Mouse (Mus musculus) layer of hippocampus, adult 9-11 months (tissue): ENCODE measurements around the gene Hist1h4k.
"Not testable (repeated sequence)": the region's sequence is repeated elsewhere in the genome, so short reads cannot be mapped to it uniquely, and the experiment has no call there.

ENCODE experiments used
- DNase-seq: peaks from one replicate; pipeline ENCODE4 v3.0.0; 2022

Hist1h4k gene

GRCm38 (mm10) chr13:21750159-21751017, at the start of gene Hist1h4k:
Gene Hist1h4k (minus strand): TSS chr13:21750505.
- peak; percentile 93 for DNase-seq

GRCm38 (mm10) chr13:21797163-21797562, 46.9 kb upstream of the Hist1h4k start:
- not testable (repeated sequence) for DNase-seq

- DNase-seq, result no peak
These were observed 45.3 kb upstream of the Hist1h4k start for GRCm38 (mm10) chr13:21795584-21795983.

DNA sequence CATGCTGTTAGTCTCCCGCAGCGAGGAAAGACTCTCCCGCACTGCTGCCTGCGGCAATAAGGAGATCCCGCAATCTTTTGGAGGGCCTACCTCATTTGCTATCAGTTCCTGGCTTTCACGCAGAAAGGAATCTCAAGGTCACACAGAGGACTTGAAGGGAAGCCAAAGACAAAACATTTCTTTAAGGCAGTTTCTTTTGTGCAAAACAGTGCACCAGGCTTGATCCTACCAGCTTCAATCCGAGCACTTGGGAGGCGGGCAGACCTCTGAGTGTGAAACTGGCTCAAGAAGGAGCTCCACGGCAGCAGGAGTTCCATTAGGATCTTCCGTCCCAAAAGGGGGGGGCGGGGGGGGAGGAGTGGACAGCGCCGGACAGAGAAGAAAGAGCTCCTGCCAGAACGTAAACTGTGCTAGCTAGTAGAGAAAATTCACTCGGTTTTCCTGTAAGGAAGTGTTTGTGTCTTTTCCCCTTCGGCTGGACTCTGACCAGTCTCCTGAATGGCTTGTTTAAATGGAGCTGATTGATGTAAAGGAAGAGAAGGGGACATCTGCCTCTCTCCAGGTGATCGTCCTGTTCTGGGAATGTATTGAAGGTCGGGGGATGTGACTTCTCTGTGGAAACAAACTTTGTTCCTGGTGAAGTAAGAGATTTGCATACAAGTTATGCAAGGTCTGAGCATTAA, 40.4 kb upstream of the Hist1h4k start:
- no peak for DNase-seq

GRCm38 (mm10) chr13:21789925-21790324, 39.6 kb upstream of the Hist1h4k start:
- no peak for DNase-seq

DNA sequence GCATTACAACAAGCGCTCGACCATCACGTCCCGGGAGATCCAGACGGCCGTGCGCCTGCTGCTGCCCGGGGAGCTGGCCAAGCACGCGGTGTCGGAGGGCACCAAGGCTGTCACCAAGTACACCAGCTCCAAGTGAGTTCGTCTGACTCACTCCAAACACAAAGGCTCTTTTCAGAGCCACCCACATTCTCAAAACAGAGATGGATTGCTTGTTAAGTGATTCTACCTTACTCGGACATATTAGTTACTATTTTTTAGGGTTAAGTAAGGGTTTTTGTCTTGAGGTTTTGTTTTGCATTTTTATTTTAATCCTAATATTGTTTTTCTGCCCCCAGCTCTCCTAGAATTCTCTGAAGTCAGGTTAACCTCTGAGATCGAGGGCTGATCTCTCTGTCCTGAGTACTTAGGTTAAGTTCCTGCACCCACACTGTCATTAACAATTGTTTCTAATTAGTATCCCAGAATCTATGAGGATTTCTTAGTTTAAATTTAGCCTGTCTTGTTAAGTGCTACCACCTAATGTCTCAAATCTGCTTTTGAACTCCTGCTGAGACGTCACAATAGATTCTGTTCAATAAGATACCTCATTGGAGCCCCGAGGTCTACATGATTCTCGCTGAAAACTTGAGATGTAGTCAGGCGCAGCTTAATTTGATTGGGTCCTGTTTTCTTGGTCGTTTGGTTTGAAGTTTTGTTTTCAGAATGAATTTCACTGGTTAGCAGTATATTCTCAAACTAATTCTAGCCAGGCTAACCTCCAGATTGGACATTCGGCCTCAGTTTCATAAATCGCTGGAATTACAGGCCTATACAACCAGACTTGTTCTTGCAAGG, 37.7 kb upstream of the Hist1h4k start:
- no peak for DNase-seq

GRCm38 (mm10) chr13:21786899-21787629, 36.8 kb upstream of the Hist1h4k start, which contains the start of the genes Hist1h2an and Hist1h2bp:
Gene Hist1h2an (minus strand): TSS chr13:21787218.
Gene Hist1h2bp (plus strand): TSS chr13:21787461.
- peak; percentile 95 for DNase-seq

- no peak for DNase-seq
These were observed 36.0 kb upstream of the Hist1h4k start for GRCm38 (mm10) chr13:21786189-21786898.

DNA sequence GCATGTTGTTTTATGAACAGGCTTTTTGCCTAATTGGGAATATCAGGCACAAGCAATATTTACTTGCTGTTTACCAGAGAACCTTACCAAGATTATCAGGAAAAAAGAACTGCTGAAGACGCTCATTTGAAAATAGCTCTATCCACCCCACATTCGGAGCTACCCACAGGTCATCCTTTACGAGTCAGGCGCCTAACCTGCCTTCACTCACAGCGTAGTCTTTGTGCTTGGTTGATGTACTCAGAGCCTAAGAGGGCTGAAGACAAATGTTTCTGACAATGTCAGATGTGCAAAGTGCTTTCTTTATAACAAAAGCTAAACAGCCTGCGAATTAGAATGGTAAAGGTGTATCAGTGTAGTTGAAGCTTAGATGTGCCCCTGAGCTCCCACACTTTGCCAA, 34.0 kb upstream of the Hist1h4k start:
- no peak for DNase-seq

DNA sequence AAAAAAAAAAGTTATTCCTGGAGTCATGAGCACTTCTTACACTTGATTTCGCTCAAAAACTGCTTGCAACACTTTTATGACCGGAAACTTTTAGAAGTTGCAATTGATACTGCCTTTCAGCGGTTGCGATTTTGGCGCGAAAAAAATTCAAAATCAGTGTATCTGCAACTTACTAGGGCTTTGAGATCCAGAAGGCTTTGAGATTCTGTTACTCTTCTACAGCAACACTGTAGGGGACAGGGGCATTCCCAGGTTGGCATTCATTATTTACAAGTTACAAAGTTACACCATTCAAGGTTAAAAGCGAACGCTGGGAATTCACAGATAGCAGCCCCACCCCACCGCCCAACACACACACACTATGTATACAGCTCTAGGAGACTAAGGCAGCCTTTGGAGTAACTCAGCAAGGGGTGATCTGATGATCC, 33.4 kb upstream of the Hist1h4k start:
- peak; percentile 28 for DNase-seq

DNA sequence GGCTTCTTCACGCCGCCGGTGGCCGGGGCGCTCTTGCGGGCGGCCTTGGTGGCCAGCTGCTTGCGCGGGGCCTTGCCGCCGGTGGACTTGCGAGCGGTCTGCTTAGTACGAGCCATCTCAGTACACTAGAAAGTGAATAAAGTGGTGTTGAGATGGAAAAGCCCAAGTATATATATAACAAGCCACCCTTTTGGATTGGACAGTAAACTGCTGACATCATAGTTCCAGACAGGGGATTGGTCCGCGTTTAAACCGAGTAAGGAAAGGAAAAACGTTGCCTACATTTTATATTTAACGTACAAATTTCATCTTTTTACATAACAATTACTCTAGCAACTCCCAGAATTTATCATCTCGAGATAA, 32.9 kb upstream of the Hist1h4k start, which contains the start of gene Hist1h3i:
Gene Hist1h3i, minus strand, starts transcription at position 116 of the 363 bp plus-strand sequence.
- peak; percentile 76 for DNase-seq

GRCm38 (mm10) chr13:21782361-21783254, 32.3 kb upstream of the Hist1h4k start:
- DNase-seq, result not testable (repeated sequence)

DNA sequence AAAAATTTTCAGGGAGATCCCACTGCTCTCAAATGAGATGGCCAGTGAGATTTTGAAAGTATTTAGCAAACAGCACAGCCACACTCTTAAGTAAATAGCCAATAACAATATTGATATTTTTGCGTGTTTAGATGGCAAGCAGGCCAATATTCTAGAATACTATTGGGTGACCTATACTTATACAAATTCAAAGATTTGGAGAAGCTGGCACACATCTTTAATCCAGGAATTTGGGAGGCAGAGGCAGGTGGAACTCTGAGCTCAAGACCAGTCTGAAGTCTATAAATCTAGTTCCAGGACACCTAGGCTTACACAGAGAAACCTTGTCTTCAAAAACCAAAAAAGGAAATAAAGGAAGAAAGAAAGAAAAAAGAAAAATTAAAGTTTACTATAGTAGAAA, 31.3 kb upstream of the Hist1h4k start:
- no peak for DNase-seq

- no peak for DNase-seq
These were observed 30.8 kb upstream of the Hist1h4k start for GRCm38 (mm10) chr13:21781021-21781555.

DNA sequence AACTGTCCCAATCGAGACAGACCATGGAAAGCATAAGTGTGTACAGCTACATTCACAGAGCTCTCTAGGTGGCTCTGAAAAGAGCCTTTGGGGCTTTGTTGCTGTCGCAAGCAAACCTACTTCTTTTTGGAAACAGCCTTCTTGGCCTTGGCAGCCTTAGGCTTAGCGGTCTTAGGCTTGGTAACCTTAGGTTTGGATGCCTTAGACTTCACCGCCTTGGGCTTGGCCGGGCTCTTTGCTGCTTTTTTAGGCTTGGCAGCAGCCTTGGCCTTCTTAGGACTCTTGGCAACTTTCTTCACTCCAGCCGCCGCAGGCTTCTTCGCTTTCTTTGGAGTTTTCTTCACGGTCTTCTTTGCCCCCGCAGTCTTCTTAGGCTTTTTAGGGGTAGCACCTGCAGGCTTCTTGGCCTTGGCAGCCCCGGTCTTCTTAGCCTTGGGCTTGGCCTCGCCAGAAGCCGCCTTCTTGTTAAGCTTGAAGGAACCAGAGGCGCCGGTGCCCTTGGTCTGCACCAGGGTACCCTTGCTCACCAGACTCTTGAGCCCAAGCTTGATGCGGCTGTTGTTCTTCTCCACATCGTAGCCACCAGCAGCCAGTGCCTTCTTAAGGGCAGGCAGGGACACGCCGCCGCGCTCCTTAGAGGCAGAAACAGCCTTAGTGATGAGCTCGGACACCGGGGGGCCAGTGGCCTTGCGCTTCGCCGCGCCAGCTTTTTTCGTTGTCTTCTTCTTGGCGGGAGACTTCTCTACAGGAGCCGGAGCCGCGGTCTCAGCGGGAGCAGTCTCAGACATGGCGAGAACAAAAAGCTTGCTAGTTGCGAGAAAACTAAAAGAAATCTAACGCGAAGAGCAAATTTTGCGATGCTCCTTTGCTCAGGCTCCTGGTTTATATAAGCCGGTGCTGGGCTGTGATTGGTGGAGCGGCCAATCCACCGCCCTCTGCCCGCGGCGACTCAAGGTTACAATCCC, 29.7 kb upstream of the Hist1h4k start, which contains the start of gene Hist1h1b:
Gene Hist1h1b, minus strand, starts transcription at position 859 of the 965 bp plus-strand sequence.
- peak; percentile 33 for DNase-seq

DNA sequence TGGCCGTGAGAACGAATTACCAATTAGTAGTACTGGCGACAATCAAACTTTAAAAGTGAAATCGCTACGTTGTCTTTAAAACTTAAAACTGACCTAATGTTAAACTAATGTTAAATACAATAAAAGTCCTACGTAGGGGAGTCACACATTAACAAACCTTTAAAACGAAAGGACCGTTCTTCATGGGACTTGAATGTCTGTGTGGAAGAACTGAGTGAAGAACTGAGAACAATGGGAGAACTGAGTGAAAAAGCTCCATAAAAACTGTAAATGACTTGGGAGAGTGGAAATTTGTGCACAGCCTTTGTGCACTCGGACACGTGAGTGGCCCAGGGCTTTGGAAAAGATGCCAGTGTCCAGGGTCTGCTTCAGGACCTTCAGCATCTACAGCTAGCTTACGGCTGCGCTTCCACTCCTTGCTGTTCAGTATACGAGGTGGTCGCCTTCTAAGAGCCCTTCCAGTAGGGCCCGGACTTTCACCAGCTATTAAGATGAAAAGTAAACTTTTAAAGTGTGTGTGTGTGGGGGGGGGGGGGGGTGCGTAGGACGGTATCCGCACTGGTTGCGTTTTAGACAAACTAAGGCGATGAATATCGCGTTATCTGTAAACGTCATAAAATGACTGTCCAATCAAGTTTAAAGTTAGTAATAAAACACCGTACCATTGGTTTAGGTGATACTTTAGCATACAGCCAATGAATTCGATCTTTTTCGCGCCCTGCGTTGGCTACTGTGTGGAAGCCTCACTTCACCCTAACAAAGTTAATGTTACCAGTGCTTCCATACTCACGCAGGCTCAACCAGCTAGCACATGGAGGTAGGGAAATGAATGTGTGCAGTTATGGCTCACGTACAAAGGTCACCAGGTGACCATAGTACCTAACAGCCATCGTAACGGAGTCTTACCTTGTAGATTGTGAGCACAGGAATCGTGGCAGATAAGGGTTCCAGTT, 28.8 kb upstream of the Hist1h4k start:
- peak; percentile 67 for DNase-seq

GRCm38 (mm10) chr13:21755707-21756106, 5.4 kb upstream of the Hist1h4k start:
- no peak for DNase-seq
